Mouse (Mus musculus): ENCODE measurements at regions not wholly inside any gene's neighbourhood (a gene's known extent, or its start where the extent isn't known, plus 50 kb on each side); places are given as distances from the start of the nearest gene placed in this dataset.

- 31% methylated on average over 2 of the region's 2 CpGs for WGBS
- no peaks in the 10 kb centered on the region for H3K36me3 ChIP-seq (ENCODE audit: control insufficient read depth, insufficient read depth, low read length)
- H3K9me3 ChIP-seq (ENCODE audit: control insufficient read depth, low read length) = no peaks in the 10 kb centered on the region
- H3K4me2 ChIP-seq (ENCODE audit: low read depth, low read length) = no peak overlapping the region
- H3K27me3 ChIP-seq (replicated peaks; ENCODE audit: control insufficient read depth, insufficient read depth, low read length) = no peaks in the 10 kb centered on the region
- ATAC-seq (ENCODE audit: low read depth) (no peak), DNase-seq (ENCODE audit: low spot score) (no peak)
- no peak overlapping the region for H3K9ac ChIP-seq (ENCODE audit: low read depth, low read length)
- no peak overlapping the region for H3K27ac ChIP-seq (replicated peaks; ENCODE audit: low read depth, low read length)
- no peak overlapping the region for H3K4me3 ChIP-seq (ENCODE audit: low read depth, low read length)
- no peaks in the 10 kb centered on the region for H3K4me1 ChIP-seq (ENCODE audit: control insufficient read depth, insufficient read depth, low read length)
Measured at GRCm38 (mm10) chr12:15895215-15895614, 78.5 kb upstream of the Trib2 start.

GRCm38 (mm10) chr12:15890591-15890990, 73.9 kb upstream of the Trib2 start:
- ATAC-seq (ENCODE audit: low read depth) (no peak), DNase-seq (ENCODE audit: low spot score) (peak; percentile 42)
- Histone ChIP-seq H3K9me3 (ENCODE audit: control insufficient read depth, low read length) (no peaks in the 10 kb centered on the region), H3K27me3 (replicated peaks; ENCODE audit: control insufficient read depth, insufficient read depth, low read length) (no peaks in the 10 kb centered on the region), H3K36me3 (ENCODE audit: control insufficient read depth, insufficient read depth, low read length) (no peaks in the 10 kb centered on the region), H3K27ac (replicated peaks; ENCODE audit: low read depth, low read length) (no peak overlapping the region), H3K4me2 (ENCODE audit: low read depth, low read length) (no peak overlapping the region), H3K4me3 (ENCODE audit: low read depth, low read length) (no peak overlapping the region), H3K4me1 (ENCODE audit: control insufficient read depth, insufficient read depth, low read length) (no peaks in the 10 kb centered on the region), H3K9ac (ENCODE audit: low read depth, low read length) (no peak overlapping the region)
- WGBS = 22% methylated on average over 1 of the region's 1 CpGs

- H3K4me1 ChIP-seq (ENCODE audit: control insufficient read depth, insufficient read depth, low read length) = no peaks in the 10 kb centered on the region
- no peaks in the 10 kb centered on the region for H3K27me3 ChIP-seq (replicated peaks; ENCODE audit: control insufficient read depth, insufficient read depth, low read length)
- 77% methylated on average over 7 of the region's 7 CpGs for WGBS
- no peak overlapping the region for H3K4me2 ChIP-seq (ENCODE audit: low read depth, low read length)
- H3K9ac ChIP-seq (ENCODE audit: low read depth, low read length) = no peak overlapping the region
- DNase-seq (ENCODE audit: low spot score) (no peak), ATAC-seq (ENCODE audit: low read depth) (no peak)
- H3K27ac ChIP-seq (replicated peaks; ENCODE audit: low read depth, low read length) = no peak overlapping the region
- H3K9me3 ChIP-seq (ENCODE audit: control insufficient read depth, low read length) = no peaks in the 10 kb centered on the region
- no peaks in the 10 kb centered on the region for H3K36me3 ChIP-seq (ENCODE audit: control insufficient read depth, insufficient read depth, low read length)
- H3K4me3 ChIP-seq (ENCODE audit: low read depth, low read length) = no peak overlapping the region
Measured at GRCm38 (mm10) chr12:15879907-15880430, 63.2 kb upstream of the Trib2 start.

Measured in embryonic facial prominence, embryonic 14.5 days (tissue).